Mouse (Mus musculus) megakaryocyte, embryonic 14.5 days (primary cell): Measurements from ENCODE around the gene Tmem143.

Source experiments
- FLI1 ChIP-seq: IDR thresholded peaks from 2 replicates; pipeline ENCODE4 v1.6.1; 2012; ENCODE audit warnings: low read length, inconsistent platforms, mixed read lengths
- GATA1 ChIP-seq: IDR thresholded peaks from 3 replicates; pipeline ENCODE4 v1.6.1; 2012; ENCODE audit warnings: mixed read lengths, low read length, inconsistent platforms, borderline replicate concordance

DNA sequence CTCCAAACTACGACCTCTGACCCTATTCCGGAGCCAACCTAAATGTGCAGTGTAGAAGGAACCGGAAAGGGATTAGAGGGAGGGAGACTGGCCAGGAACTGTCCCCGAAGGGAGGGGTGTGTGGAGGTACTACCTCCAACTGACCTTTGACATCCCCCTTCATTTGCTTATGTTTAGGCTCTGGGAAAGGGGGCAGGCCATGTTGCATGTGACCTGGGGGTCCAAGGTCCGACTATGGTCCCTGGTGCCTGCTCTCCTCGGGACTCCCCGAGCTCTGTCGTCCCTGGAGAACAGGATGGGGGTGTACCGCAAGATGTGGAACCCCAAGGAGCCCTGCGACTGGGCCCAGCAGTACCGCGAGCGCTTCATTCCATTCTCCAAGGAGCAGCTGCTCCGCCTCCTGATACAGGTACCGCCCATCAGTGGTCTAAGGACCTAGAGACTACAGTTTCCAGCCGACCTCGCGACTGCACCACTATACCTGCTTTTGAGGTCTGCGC is 567 bp downstream of the Tmem143 start:
- no peak for TF ChIP-seq GATA1
- TF ChIP-seq FLI1: no peak
